Mouse (Mus musculus) lung, postnatal 0 days (tissue): ENCODE measurements around the gene Rcan2.

Experiments
- CTCF ChIP-seq: IDR thresholded peaks from 2 replicates; pipeline ENCODE4 v1.5.1; 2016; ENCODE audit warnings: antibody characterized with exemption, mild to moderate bottlenecking
- EP300 ChIP-seq: IDR thresholded peaks from 2 replicates; pipeline ENCODE4 v1.6.1; 2016; ENCODE audit warnings: antibody characterized with exemption, mild to moderate bottlenecking, control low read depth

GRCm38 (mm10) chr17:43822630-43823029 lies 21.5 kb downstream of the Rcan2 start:
- TF ChIP-seq CTCF: no peak
- TF ChIP-seq EP300: no peak
